Mouse (Mus musculus) testis, adult 2 months (tissue): Measurements from ENCODE around the gene Esp1.
"Not testable (repeated sequence)": the region's sequence is repeated elsewhere in the genome, so short reads cannot be mapped to it uniquely, and the experiment has no call there.

ENCODE experiments used
- CTCF ChIP-seq: fragments of 200-500 bp; IDR thresholded peaks from 2 replicates; pipeline ENCODE4 v1.5.1; 2012; ENCODE audit warnings: low read depth, mild to moderate bottlenecking, inconsistent platforms, low read length, moderate library complexity; ENCODE audit not compliant: control insufficient read depth, insufficient read depth, insufficient replicate concordance
- POLR2A ChIP-seq: fragments of 200-500 bp; IDR thresholded peaks from 2 replicates; pipeline ENCODE4 v1.6.1; 2012; ENCODE audit warnings: low read depth, mild to moderate bottlenecking, inconsistent platforms, low read length, moderate library complexity; ENCODE audit not compliant: control insufficient read depth

- not testable (repeated sequence) for TF ChIP-seq CTCF, POLR2A
Observed at GRCm38 (mm10) chr17:40717055-40717454, 9.9 kb upstream of the Esp1 start.
